Mouse (Mus musculus): ENCODE data around the gene Vash1. TPM values are rescaled to one million over a fixed set of nuclear protein-coding genes. Genes with fewer than 3 reads are reported as not detected.

The Vash1 gene
- not detected for polyA plus RNA-seq (2017; shearing (Covaris generic))

DNA sequence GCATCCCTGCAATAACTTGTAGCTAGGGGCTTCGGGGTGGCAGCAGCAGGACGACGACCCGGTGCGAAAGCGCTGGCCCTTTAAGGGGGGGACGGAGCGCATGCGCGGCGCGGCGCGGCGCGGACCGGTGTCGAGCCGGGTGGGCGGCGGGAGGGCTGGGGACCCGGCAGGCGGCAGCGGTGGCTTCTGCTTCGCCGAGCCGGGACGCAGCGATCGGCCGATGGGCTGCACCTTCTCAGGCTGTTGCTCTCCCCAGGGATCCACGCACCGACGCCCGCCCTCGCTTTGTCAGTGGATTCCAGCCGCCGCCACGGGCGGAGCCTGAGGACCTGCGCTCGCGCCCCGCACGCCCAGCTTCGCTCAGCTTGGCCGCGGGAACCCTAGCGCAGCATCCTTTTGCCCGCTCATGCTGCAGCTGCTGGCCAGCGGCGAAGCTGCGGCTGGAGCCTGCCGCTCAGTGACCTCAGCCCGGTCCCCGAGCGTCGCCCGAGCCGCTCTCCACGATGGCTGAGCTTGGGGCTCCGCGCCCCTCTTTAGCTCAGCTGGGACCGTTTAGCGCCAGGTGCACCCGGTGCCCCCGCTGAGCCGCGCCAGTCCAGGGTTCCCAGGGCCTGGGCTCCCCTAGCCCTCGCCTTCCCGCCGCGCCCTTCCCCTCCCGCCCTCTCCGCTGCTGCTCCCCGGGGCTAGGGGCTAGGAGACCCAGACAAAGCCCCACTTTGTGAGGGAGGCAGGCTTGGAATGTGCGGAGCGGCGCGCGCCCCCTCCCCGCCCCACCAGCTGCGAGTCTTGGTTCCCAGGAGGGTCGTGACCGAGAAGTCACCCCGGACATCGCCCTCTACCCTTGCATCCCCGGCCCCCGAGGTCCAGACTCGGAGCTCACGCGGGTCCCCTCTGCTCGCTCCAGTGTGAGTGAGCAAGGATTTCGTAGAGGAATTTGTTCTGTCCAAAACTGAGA lies at the start of gene Vash1:
Vash1 (plus strand) TSS at position 110 of the 955 bp plus-strand sequence.

GRCm38 (mm10) chr12:86726120-86726640 lies 47.7 kb downstream of the Vash1 start, which contains the start of gene Angel1:
Gene Angel1 (minus strand): TSS chr12:86726460.

DNA sequence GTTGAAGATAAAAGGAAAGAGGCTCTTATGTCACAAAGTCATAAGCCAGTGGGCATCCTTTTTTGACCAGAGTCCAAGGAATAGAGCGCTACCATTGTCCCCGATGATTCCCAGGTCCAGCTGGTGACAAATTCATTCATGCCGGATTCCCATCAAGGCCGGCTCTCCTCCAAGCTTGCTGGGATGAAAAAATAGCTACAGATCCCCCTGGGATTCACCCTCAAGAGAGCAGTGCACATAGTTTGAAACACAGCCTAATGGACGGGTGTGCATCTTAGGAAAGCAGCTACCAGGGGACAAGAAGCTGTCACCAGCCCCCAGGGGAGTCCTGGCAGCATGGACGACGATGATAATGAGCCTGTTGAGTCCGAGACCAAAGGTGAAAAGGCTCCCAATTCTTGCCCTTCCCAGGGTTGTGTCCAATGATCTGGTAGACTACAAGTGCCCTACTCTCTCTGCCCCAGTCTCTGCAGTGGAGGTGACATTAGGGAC lies 55.9 kb downstream of the Vash1 start, which contains the start of gene Lrrc74a:
Lrrc74a (plus strand) TSS at position 51 of the 492 bp plus-strand sequence.

Other genes with a start within 250 kb of the Vash1 start
- gene Angel1, start 47.8 kb downstream of the Vash1 start, polyA plus RNA-seq (2017; shearing (Covaris generic)): 15.6 TPM
- not detected for gene Lrrc74a, start 55.7 kb downstream of the Vash1 start, polyA plus RNA-seq (2017; shearing (Covaris generic))
- 45.5 TPM for gene Irf2bpl, start 206.1 kb downstream of the Vash1 start, polyA plus RNA-seq (2017; shearing (Covaris generic))